Comparison of ENCODE assay signal across 16 mouse cellular contexts in the genomic region with DNA sequence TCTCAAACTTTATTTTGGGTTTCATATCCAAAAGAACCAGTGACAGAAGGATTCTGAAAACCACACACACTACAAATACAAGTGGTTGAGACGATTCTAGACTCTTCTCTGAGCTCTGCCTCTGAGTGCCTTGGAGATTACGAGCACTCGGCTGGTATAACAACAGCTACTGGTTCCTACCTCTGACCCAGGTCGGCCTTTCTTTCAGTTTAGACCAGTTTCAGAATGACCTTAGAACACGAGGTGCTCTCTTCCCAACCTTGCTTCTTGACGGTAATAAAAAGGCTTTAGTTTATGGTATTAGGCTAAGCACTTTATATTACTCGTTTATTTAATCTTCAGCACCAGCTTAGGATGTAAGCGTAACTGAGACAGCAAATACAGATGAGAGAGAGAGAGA.
"Had no signal": no experiment of that assay in that cellular context is flagged by ENCODE, and none has a peak within 500 bp of the region (broad histone marks: within the 10 kb centered on the region; RNA-seq: fewer than 3 reads in every experiment).

No protein-coding gene starts in this region.

- DNase-seq: retina, postnatal 1 day; right cerebral cortex, adult 18-20 months; right cerebral cortex, postnatal 14 days; right cerebral cortex, postnatal 25 days; right cerebral cortex, postnatal 4 days; spleen, adult 18-20 months; thymus, adult 18-20 months; thymus, adult 2 months; thymus, postnatal 14 days; thymus, postnatal 25 days; thymus, postnatal 36 days; thymus, postnatal 4 days had no signal

- H3K27ac ChIP-seq: neural tube, embryonic 13.5 days; neural tube, embryonic 15.5 days; stomach, embryonic 15.5 days; stomach, postnatal 0 days had no signal

- H3K27me3 ChIP-seq: neural tube, embryonic 13.5 days; neural tube, embryonic 15.5 days; stomach, embryonic 15.5 days had no signal

- H3K4me2 ChIP-seq: neural tube, embryonic 13.5 days; neural tube, embryonic 15.5 days; stomach, embryonic 15.5 days had no signal

- H3K4me3 ChIP-seq: neural tube, embryonic 13.5 days; neural tube, embryonic 15.5 days; stomach, embryonic 15.5 days had no signal

- H3K9ac ChIP-seq: neural tube, embryonic 13.5 days; neural tube, embryonic 15.5 days; stomach, embryonic 15.5 days had no signal

- H3K36me3 ChIP-seq: neural tube, embryonic 13.5 days; neural tube, embryonic 15.5 days; stomach, embryonic 15.5 days had no signal

- H3K9me3 ChIP-seq: neural tube, embryonic 13.5 days; neural tube, embryonic 15.5 days; stomach, embryonic 15.5 days had no signal
